Mouse (Mus musculus) testis, adult 2 months (tissue): Measurements from ENCODE around the gene Htra3.

Experiments used
- CTCF ChIP-seq: fragments of 200-500 bp; IDR thresholded peaks from 2 replicates; pipeline ENCODE4 v1.5.1; 2012; ENCODE audit warnings: low read depth, mild to moderate bottlenecking, inconsistent platforms, low read length, moderate library complexity; ENCODE audit not compliant: control insufficient read depth, insufficient read depth, insufficient replicate concordance
- POLR2A ChIP-seq: fragments of 200-500 bp; IDR thresholded peaks from 2 replicates; pipeline ENCODE4 v1.6.1; 2012; ENCODE audit warnings: low read depth, mild to moderate bottlenecking, inconsistent platforms, low read length, moderate library complexity; ENCODE audit not compliant: control insufficient read depth

DNA sequence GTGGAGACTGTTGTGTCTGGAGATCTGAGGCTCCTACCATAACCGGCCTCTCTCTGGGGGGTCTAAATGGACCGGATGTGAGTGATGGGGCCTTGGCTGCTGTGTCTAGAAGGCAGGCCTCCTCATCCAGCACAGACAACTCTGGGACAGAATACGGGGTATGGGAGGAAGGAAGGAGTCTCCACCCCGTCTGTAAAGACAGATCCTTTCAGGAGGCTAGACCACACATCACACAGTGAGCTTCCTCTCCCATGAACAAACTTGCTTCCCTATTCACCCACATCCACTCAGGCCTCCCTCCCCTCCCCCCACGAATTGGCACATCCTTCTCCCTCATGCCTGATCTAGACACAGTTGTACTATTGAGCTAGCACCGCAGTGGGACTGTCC is 9.2 kb downstream of the Htra3 start:
- no peak for TF ChIP-seq POLR2A
- no peak for TF ChIP-seq CTCF
